Mouse (Mus musculus) midbrain, postnatal 0 days (tissue): Measurements from ENCODE around the gene Cnot1. TPM values are rescaled to one million over a fixed set of nuclear protein-coding genes. Genes with fewer than 3 reads are reported as not detected.

Experiments
- ATAC-seq: fragments of 200-750 bp; cut with Nextera tagmentation; 2 replicates; pipeline ENCODE4 v1.8.0; 2017; ENCODE audit warnings: moderate number of reproducible peaks, mild to moderate bottlenecking, moderate TSS enrichment, moderate library complexity; ENCODE audit not compliant: low FRiP score
- DNase-seq: peaks from one replicate; pipeline ENCODE4 v3.0.0-alpha.2; 2015; ENCODE audit warnings: low spot score
- H3K27ac ChIP-seq: fragments of 300-500 bp; sonication (generic); 2 replicates; pipeline ENCODE4 v1.5.1; 2014; ENCODE audit warnings: low read depth, mild to moderate bottlenecking, low read length, mixed read lengths
- H3K27me3 ChIP-seq: fragments of 300-500 bp; sonication (generic); 2 replicates; pipeline ENCODE4 v1.6.1; 2014; ENCODE audit warnings: low read length, control low read depth, mixed read lengths; ENCODE audit not compliant: insufficient read depth
- H3K36me3 ChIP-seq: fragments of 300-500 bp; sonication (generic); 2 replicates; pipeline ENCODE4 v1.6.1; 2014; ENCODE audit warnings: low read length, control low read depth, mixed read lengths; ENCODE audit not compliant: insufficient read depth
- H3K4me1 ChIP-seq: fragments of 300-500 bp; sonication (generic); 2 replicates; pipeline ENCODE4 v1.6.1; 2014; ENCODE audit warnings: mild to moderate bottlenecking, control low read depth, antibody characterized with exemption, low read length, mixed read lengths; ENCODE audit not compliant: insufficient read depth
- H3K4me2 ChIP-seq: fragments of 300-500 bp; sonication (generic); 2 replicates; pipeline ENCODE4 v1.6.1; 2014; ENCODE audit warnings: low read depth, mild to moderate bottlenecking, low read length, mixed read lengths; ENCODE audit not compliant: poor library complexity, severe bottlenecking
- H3K4me3 ChIP-seq: fragments of 300-500 bp; sonication (generic); 2 replicates; pipeline ENCODE4 v1.5.1; 2014; ENCODE audit warnings: low read depth, mild to moderate bottlenecking, low read length, moderate library complexity
- H3K9ac ChIP-seq: fragments of 300-500 bp; sonication (generic); replicated peaks from 2 replicates; pipeline ENCODE4 v1.6.1; 2014; ENCODE audit warnings: mild to moderate bottlenecking, low read length, moderate library complexity, mixed read lengths; ENCODE audit not compliant: poor library complexity, severe bottlenecking
- H3K9me3 ChIP-seq: fragments of 300-500 bp; sonication (generic); 2 replicates; pipeline ENCODE4 v1.6.1; 2016; ENCODE audit warnings: low read length, control low read depth
- CTCF ChIP-seq: IDR thresholded peaks from 2 replicates; pipeline ENCODE4 v1.5.1; 2016; ENCODE audit warnings: antibody characterized with exemption, mild to moderate bottlenecking
- WGBS: fragments of 180-500 bp; shearing (Covaris S2); extraction: QIAGEN DNeasy Blood & Tissue Kit; methylation state at CpG from one replicate; pipeline ENCODE4 v1.1.7; 2014; 5-methylcytosine and 5-hydroxymethylcytosine counted together
- polyA plus RNA-seq: library from polyadenylated mRNA; unstranded; fragments of >200 nt; fragmentation: Nextera tagmentation; extraction: Ambion mirVana; gene quantifications from 2 replicates; pipeline ENCODE4 v1.2.1, GENCODE M21; 2015
- total RNA-seq: library from RNA; depleted of rRNA; stranded (reverse); fragments of >200 nt; gene quantifications from 2 replicates; pipeline ENCODE4 v1.2.3, GENCODE M21; 2014

Gene Cnot1
- total and polyA plus RNA-seq, 2 experiments from 2014 or later: 26.9 to 177 TPM

GRCm38 (mm10) chr8:95690929-95691541 is 116.2 kb downstream of the Cnot1 start:
- Histone ChIP-seq H3K4me3 (no peak overlapping the region), H3K4me2 (no peak overlapping the region), H3K27ac (no peak overlapping the region), H3K27me3 (no peaks in the 10 kb centered on the region), H3K36me3 (no peaks in the 10 kb centered on the region), H3K9ac (no peak overlapping the region), H3K9me3 (no peaks in the 10 kb centered on the region), H3K4me1 (0 out of 2 replicates have a peak, but pooled peaks cover 4% of the 10 kb centered on the region)
- DNase-seq (no peak), ATAC-seq (no peak)
- WGBS: 80% methylated on average over 13 of the region's 13 CpGs
- TF ChIP-seq CTCF: no peak

GRCm38 (mm10) chr8:95688073-95688672 is 119.1 kb downstream of the Cnot1 start:
- Histone ChIP-seq H3K4me1 (no peaks in the 10 kb centered on the region), H3K9me3 (no peaks in the 10 kb centered on the region), H3K4me2 (no peak overlapping the region), H3K4me3 (no peak overlapping the region), H3K36me3 (no peaks in the 10 kb centered on the region), H3K27me3 (no peaks in the 10 kb centered on the region), H3K27ac (no peak overlapping the region), H3K9ac (no peak overlapping the region)
- ATAC-seq (no peak), DNase-seq (no peak)
- TF ChIP-seq CTCF: no peak
- WGBS: 72% methylated on average over 10 of the region's 10 CpGs

GRCm38 (mm10) chr8:95678024-95678611 is 129.1 kb downstream of the Cnot1 start:
- Histone ChIP-seq H3K9me3 (no peaks in the 10 kb centered on the region), H3K9ac (peak overlapping the region; percentile 85), H3K36me3 (no peaks in the 10 kb centered on the region), H3K4me2 (peak overlapping the region; percentile 76), H3K4me1 (0 out of 2 replicates have a peak, but pooled peaks cover 9% of the 10 kb centered on the region), H3K27me3 (no peaks in the 10 kb centered on the region), H3K4me3 (peak overlapping the region; percentile 81), H3K27ac (peak overlapping the region; percentile 58)
- ATAC-seq: peak; percentile 67
- no peak for TF ChIP-seq CTCF
- DNase-seq: peak; percentile 49
- WGBS: under 1% methylated on average over 50 of the region's 70 CpGs

GRCm38 (mm10) chr8:95677591-95678023 is 129.7 kb downstream of the Cnot1 start:
- 0 out of 2 replicates have a peak, but pooled peaks cover 9% of the 10 kb centered on the region for H3K4me1 ChIP-seq
- peak overlapping the region; percentile 76 for H3K4me2 ChIP-seq
- no peak for TF ChIP-seq CTCF
- H3K9me3 ChIP-seq: no peaks in the 10 kb centered on the region
- H3K27me3 ChIP-seq: no peaks in the 10 kb centered on the region
- peak overlapping the region; percentile 81 for H3K4me3 ChIP-seq
- ATAC-seq (peak; percentile 76), DNase-seq (peak; percentile 40)
- peak overlapping the region; percentile 85 for H3K9ac ChIP-seq
- no peaks in the 10 kb centered on the region for H3K36me3 ChIP-seq
- WGBS: 2% methylated on average over 23 of the region's 48 CpGs
- peak overlapping the region; percentile 58 for H3K27ac ChIP-seq

- Histone ChIP-seq H3K4me3 (peak within 1 kb of the TSS; percentile 81), H3K27me3 (no peaks in the 10 kb centered on the region), H3K4me1 (0 out of 2 replicates have a peak, but pooled peaks cover 9% of the 10 kb centered on the region), H3K36me3 (no peaks in the 10 kb centered on the region), H3K9me3 (no peaks in the 10 kb centered on the region), H3K4me2 (peak within 1 kb of the TSS; percentile 76), H3K9ac (peak within 1 kb of the TSS; percentile 85), H3K27ac (peak within 1 kb of the TSS; percentile 58)
- 45% methylated on average over 9 of the region's 9 CpGs for WGBS
- DNase-seq (no peak), ATAC-seq (no peak)
- no peak for TF ChIP-seq CTCF
Measured at GRCm38 (mm10) chr8:95676631-95677030, 130.6 kb downstream of the Cnot1 start, which contains the start of gene Ndrg4. Ndrg4 (plus strand) TSS chr8:95676980.

GRCm38 (mm10) chr8:95672811-95673210 is 134.5 kb downstream of the Cnot1 start:
- Histone ChIP-seq H3K4me1 (no peaks in the 10 kb centered on the region), H3K27ac (no peak overlapping the region), H3K4me3 (no peak overlapping the region), H3K4me2 (no peak overlapping the region), H3K36me3 (no peaks in the 10 kb centered on the region), H3K27me3 (no peaks in the 10 kb centered on the region), H3K9ac (no peak overlapping the region), H3K9me3 (no peaks in the 10 kb centered on the region)
- TF ChIP-seq CTCF: no peak
- ATAC-seq (no peak), DNase-seq (no peak)
- WGBS: 86% methylated on average over 5 of the region's 5 CpGs
